Mouse (Mus musculus): ENCODE results near the gene Cd34. TPM values are rescaled to one million over a fixed set of nuclear protein-coding genes. Genes with fewer than 3 reads are reported as not detected.

Gene Cd34
- polyA plus RNA-seq, 1 experiment from 2014 or later, result 212 TPM

- Histone ChIP-seq H3K4me2 (ENCODE audit: low read depth, low read length) (no peak overlapping the region), H3K9ac (ENCODE audit: low read length) (no peak overlapping the region), H3K36me3 (ENCODE audit: control insufficient read depth, insufficient read depth, low read length) (no peaks in the 10 kb centered on the region), H3K4me1 (replicated peaks; ENCODE audit: control insufficient read depth, insufficient read depth, low read length) (peaks cover 23% of the 10 kb centered on the region), H3K4me3 (ENCODE audit: low read length) (no peak overlapping the region), H3K27ac (ENCODE audit: low read length) (peak overlapping the region; percentile 82), H3K27me3 (ENCODE audit: control insufficient read depth, insufficient read depth, low read depth, low read length) (no peaks in the 10 kb centered on the region), H3K9me3 (ENCODE audit: control insufficient read depth, low read length) (no peaks in the 10 kb centered on the region)
- ATAC-seq (ENCODE audit: low read depth), result peak; percentile 90
- 49% methylated on average over 1 of the region's 1 CpGs for WGBS
Measured at GRCm38 (mm10) chr1:194929972-194930355, 8.7 kb upstream of the Cd34 start.

GRCm38 (mm10) chr1:194930706-194931105, 7.9 kb upstream of the Cd34 start:
- Histone ChIP-seq H3K4me3 (ENCODE audit: low read length) (no peak overlapping the region), H3K4me1 (replicated peaks; ENCODE audit: control insufficient read depth, insufficient read depth, low read length) (peaks cover 23% of the 10 kb centered on the region), H3K9me3 (ENCODE audit: control insufficient read depth, low read length) (no peaks in the 10 kb centered on the region), H3K27ac (ENCODE audit: low read length) (peak overlapping the region; percentile 82), H3K4me2 (ENCODE audit: low read depth, low read length) (no peak overlapping the region), H3K36me3 (ENCODE audit: control insufficient read depth, insufficient read depth, low read length) (no peaks in the 10 kb centered on the region), H3K27me3 (ENCODE audit: control insufficient read depth, insufficient read depth, low read depth, low read length) (no peaks in the 10 kb centered on the region), H3K9ac (ENCODE audit: low read length) (no peak overlapping the region)
- no peak for ATAC-seq (ENCODE audit: low read depth)

GRCm38 (mm10) chr1:194935351-194935750, 3.3 kb upstream of the Cd34 start:
- H3K4me1 ChIP-seq (replicated peaks; ENCODE audit: control insufficient read depth, insufficient read depth, low read length), result peaks cover 12% of the 10 kb centered on the region
- no peaks in the 10 kb centered on the region for H3K9me3 ChIP-seq (ENCODE audit: control insufficient read depth, low read length)
- WGBS, result 43% methylated on average over 1 of the region's 1 CpGs
- no peak overlapping the region for H3K9ac ChIP-seq (ENCODE audit: low read length)
- no peaks in the 10 kb centered on the region for H3K36me3 ChIP-seq (ENCODE audit: control insufficient read depth, insufficient read depth, low read length)
- no peak overlapping the region for H3K4me3 ChIP-seq (ENCODE audit: low read length)
- H3K4me2 ChIP-seq (ENCODE audit: low read depth, low read length), result no peak overlapping the region
- no peak for ATAC-seq (ENCODE audit: low read depth)
- H3K27me3 ChIP-seq (ENCODE audit: control insufficient read depth, insufficient read depth, low read depth, low read length), result peaks cover 4% of the 10 kb centered on the region; the same call in 1 of the 2 replicates
- no peak overlapping the region for H3K27ac ChIP-seq (ENCODE audit: low read length)

- Histone ChIP-seq H3K9me3 (ENCODE audit: control insufficient read depth, low read length) (no peaks in the 10 kb centered on the region), H3K27me3 (ENCODE audit: control insufficient read depth, insufficient read depth, low read depth, low read length) (peaks cover 4% of the 10 kb centered on the region; the same call in 1 of the 2 replicates), H3K4me2 (ENCODE audit: low read depth, low read length) (peak overlapping the region; percentile 44), H3K27ac (ENCODE audit: low read length) (0 out of 2 replicates have a peak overlapping the region, but pooled peaks have one; percentile 37), H3K36me3 (ENCODE audit: control insufficient read depth, insufficient read depth, low read length) (no peaks in the 10 kb centered on the region), H3K9ac (ENCODE audit: low read length) (no peak overlapping the region), H3K4me3 (ENCODE audit: low read length) (peak overlapping the region; percentile 17), H3K4me1 (replicated peaks; ENCODE audit: control insufficient read depth, insufficient read depth, low read length) (peaks cover 8% of the 10 kb centered on the region; the same call in 1 of the 2 replicates)
- no peak for ATAC-seq (ENCODE audit: low read depth)
Measured at GRCm38 (mm10) chr1:194941528-194941927, 2.9 kb downstream of the Cd34 start.

- H3K36me3 ChIP-seq (ENCODE audit: control insufficient read depth, insufficient read depth, low read length), result no peaks in the 10 kb centered on the region
- no peak overlapping the region for H3K4me3 ChIP-seq (ENCODE audit: low read length)
- peaks cover 8% of the 10 kb centered on the region; the same call in 1 of the 2 replicates for H3K4me1 ChIP-seq (replicated peaks; ENCODE audit: control insufficient read depth, insufficient read depth, low read length)
- H3K9ac ChIP-seq (ENCODE audit: low read length), result no peak overlapping the region
- H3K4me2 ChIP-seq (ENCODE audit: low read depth, low read length), result 0 out of 2 replicates have a peak overlapping the region, but pooled peaks have one; percentile 44
- peaks cover 4% of the 10 kb centered on the region; the same call in 1 of the 2 replicates for H3K27me3 ChIP-seq (ENCODE audit: control insufficient read depth, insufficient read depth, low read depth, low read length)
- no peak overlapping the region for H3K27ac ChIP-seq (ENCODE audit: low read length)
- no peak for ATAC-seq (ENCODE audit: low read depth)
- H3K9me3 ChIP-seq (ENCODE audit: control insufficient read depth, low read length), result no peaks in the 10 kb centered on the region
Measured at GRCm38 (mm10) chr1:194942912-194943311, 4.3 kb downstream of the Cd34 start.

DNA sequence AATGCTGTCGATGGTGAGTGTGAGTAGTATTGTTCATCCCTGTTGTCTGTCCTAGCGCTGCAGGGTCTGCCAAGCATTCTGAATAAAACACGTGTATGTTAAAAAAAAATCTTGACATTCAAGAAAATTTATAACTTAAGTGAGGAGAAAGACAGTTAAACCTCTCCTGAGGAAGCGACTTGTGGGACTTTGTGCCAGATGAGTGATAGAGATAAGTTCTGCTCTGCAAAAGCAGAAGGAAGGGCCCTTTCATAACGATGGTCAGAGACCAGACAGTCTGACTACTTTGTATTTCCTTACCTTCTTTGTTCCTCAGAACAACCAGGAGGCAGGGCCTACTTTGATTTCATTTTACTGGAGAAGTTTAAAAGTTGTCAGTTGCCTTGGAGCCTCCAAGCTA, 4.9 kb downstream of the Cd34 start:
- WGBS, result 52% methylated on average over 5 of the region's 5 CpGs
- Histone ChIP-seq H3K27ac (ENCODE audit: low read length) (no peak overlapping the region; the same call in 1 of the 2 replicates), H3K27me3 (ENCODE audit: control insufficient read depth, insufficient read depth, low read depth, low read length) (peaks cover 4% of the 10 kb centered on the region; the same call in 1 of the 2 replicates), H3K9me3 (ENCODE audit: control insufficient read depth, low read length) (no peaks in the 10 kb centered on the region), H3K4me2 (ENCODE audit: low read depth, low read length) (no peak overlapping the region), H3K36me3 (ENCODE audit: control insufficient read depth, insufficient read depth, low read length) (no peaks in the 10 kb centered on the region), H3K9ac (ENCODE audit: low read length) (no peak overlapping the region), H3K4me1 (replicated peaks; ENCODE audit: control insufficient read depth, insufficient read depth, low read length) (peaks cover 8% of the 10 kb centered on the region; the same call in 1 of the 2 replicates), H3K4me3 (ENCODE audit: low read length) (no peak overlapping the region)
- no peak for ATAC-seq (ENCODE audit: low read depth)

GRCm38 (mm10) chr1:194945382-194945781, 6.8 kb downstream of the Cd34 start:
- no peaks in the 10 kb centered on the region for H3K4me1 ChIP-seq (replicated peaks; ENCODE audit: control insufficient read depth, insufficient read depth, low read length)
- 37% methylated on average over 2 of the region's 2 CpGs for WGBS
- ATAC-seq (ENCODE audit: low read depth), result no peak
- no peaks in the 10 kb centered on the region for H3K36me3 ChIP-seq (ENCODE audit: control insufficient read depth, insufficient read depth, low read length)
- H3K9me3 ChIP-seq (ENCODE audit: control insufficient read depth, low read length), result no peaks in the 10 kb centered on the region
- no peak overlapping the region for H3K4me3 ChIP-seq (ENCODE audit: low read length)
- no peak overlapping the region for H3K27ac ChIP-seq (ENCODE audit: low read length)
- H3K4me2 ChIP-seq (ENCODE audit: low read depth, low read length), result no peak overlapping the region
- no peak overlapping the region for H3K9ac ChIP-seq (ENCODE audit: low read length)
- H3K27me3 ChIP-seq (ENCODE audit: control insufficient read depth, insufficient read depth, low read depth, low read length), result no peaks in the 10 kb centered on the region

DNA sequence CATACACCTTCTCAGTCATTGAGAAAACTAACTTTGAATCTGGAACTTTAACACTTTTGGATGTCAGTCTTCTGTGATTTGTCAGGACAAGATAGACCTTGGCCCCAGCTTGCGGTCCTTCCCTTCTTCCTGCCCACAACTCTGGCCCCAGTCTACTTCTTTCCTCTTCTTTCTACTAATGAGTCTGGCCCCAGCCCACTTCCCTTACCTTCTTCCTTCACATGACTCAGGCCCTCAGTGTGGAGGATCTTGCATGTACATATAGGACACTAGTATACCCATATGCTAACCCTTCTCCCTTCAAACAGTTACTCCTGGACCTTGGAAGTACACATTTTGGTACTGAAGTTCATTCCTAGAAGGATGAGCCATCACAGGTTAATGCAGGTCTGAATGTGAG, 7.8 kb downstream of the Cd34 start:
- Histone ChIP-seq H3K36me3 (ENCODE audit: control insufficient read depth, insufficient read depth, low read length) (no peaks in the 10 kb centered on the region), H3K27me3 (ENCODE audit: control insufficient read depth, insufficient read depth, low read depth, low read length) (no peaks in the 10 kb centered on the region), H3K9ac (ENCODE audit: low read length) (no peak overlapping the region), H3K4me1 (replicated peaks; ENCODE audit: control insufficient read depth, insufficient read depth, low read length) (no peaks in the 10 kb centered on the region), H3K4me3 (ENCODE audit: low read length) (no peak overlapping the region), H3K27ac (ENCODE audit: low read length) (no peak overlapping the region), H3K9me3 (ENCODE audit: control insufficient read depth, low read length) (no peaks in the 10 kb centered on the region), H3K4me2 (ENCODE audit: low read depth, low read length) (no peak overlapping the region)
- whole genome bisulfite sequencing, result 89% methylated on average over 1 of the region's 1 CpGs
- no peak for ATAC-seq (ENCODE audit: low read depth)

DNA sequence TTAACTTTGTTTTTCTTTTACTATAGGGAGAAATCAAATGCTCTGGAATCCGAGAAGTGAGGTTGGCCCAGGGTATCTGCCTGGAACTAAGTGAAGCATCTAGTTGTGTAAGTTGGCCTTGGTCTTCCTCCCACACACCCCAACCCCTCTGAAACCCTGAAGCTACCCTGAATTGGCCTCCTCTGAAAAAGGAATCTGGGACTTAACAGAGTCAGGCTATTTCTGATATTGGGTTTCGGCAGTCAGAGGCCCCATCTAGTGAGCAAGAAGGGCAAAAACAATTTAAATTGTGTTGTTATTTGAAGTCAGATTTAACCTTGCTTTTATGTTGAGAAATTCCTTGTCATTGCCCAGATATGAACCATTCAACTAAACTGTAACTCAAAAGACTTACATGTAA, 12.3 kb downstream of the Cd34 start:
- no peaks in the 10 kb centered on the region for H3K36me3 ChIP-seq (ENCODE audit: control insufficient read depth, insufficient read depth, low read length)
- no peaks in the 10 kb centered on the region for H3K4me1 ChIP-seq (replicated peaks; ENCODE audit: control insufficient read depth, insufficient read depth, low read length)
- H3K27me3 ChIP-seq (ENCODE audit: control insufficient read depth, insufficient read depth, low read depth, low read length), result no peaks in the 10 kb centered on the region
- H3K9me3 ChIP-seq (ENCODE audit: control insufficient read depth, low read length), result no peaks in the 10 kb centered on the region
- H3K9ac ChIP-seq (ENCODE audit: low read length), result no peak overlapping the region
- no peak overlapping the region for H3K4me3 ChIP-seq (ENCODE audit: low read length)
- peak; percentile 36; the same call in 1 of the 2 replicates for ATAC-seq (ENCODE audit: low read depth)
- 38% methylated on average over 2 of the region's 2 CpGs for WGBS
- no peak overlapping the region for H3K27ac ChIP-seq (ENCODE audit: low read length)
- no peak overlapping the region for H3K4me2 ChIP-seq (ENCODE audit: low read depth, low read length)

DNA sequence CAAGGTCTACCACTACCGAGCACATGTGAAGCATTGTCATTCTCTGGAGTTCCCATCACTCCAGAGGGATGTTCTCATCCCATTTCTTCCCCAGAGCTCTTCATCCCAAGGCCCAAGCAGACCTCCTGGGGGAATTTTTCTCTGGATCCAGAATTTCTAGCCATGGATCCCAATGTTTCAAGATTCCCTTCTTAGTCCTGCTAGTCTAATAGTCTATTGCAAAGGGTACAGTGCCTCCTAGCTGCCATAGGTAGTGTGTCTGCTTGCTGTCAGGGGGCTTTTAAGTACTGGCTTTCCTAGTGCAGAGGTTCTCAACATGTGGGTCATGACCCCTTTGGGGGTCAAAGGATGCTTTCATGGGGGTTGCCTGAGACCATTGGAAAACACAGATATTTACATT, 14.3 kb downstream of the Cd34 start:
- Histone ChIP-seq H3K27ac (ENCODE audit: low read length) (no peak overlapping the region), H3K4me1 (replicated peaks; ENCODE audit: control insufficient read depth, insufficient read depth, low read length) (no peaks in the 10 kb centered on the region), H3K27me3 (ENCODE audit: control insufficient read depth, insufficient read depth, low read depth, low read length) (no peaks in the 10 kb centered on the region), H3K9ac (ENCODE audit: low read length) (no peak overlapping the region), H3K36me3 (ENCODE audit: control insufficient read depth, insufficient read depth, low read length) (no peaks in the 10 kb centered on the region), H3K4me2 (ENCODE audit: low read depth, low read length) (no peak overlapping the region), H3K9me3 (ENCODE audit: control insufficient read depth, low read length) (no peaks in the 10 kb centered on the region), H3K4me3 (ENCODE audit: low read length) (no peak overlapping the region)
- no peak for ATAC-seq (ENCODE audit: low read depth)
- 65% methylated on average over 1 of the region's 1 CpGs for WGBS
